Mouse (Mus musculus): ENCODE results near the gene Hfe. TPM values are rescaled to one million over a fixed set of nuclear protein-coding genes. Genes with fewer than 3 reads are reported as not detected.
A peak's percentile ranks its signal among the peaks of the same experiment; 100 is the strongest.

Hfe gene
- total and polyA plus RNA-seq, 3 experiments: 0.08 to 1.0 (median 0.39) TPM

- Histone ChIP-seq H3K4me1 (ENCODE audit: control insufficient read depth in 1 of 2, insufficient read depth in 2 of 2) (peaks cover 3 to 44% of the 10 kb centered on the region in 2 experiments; a peak in 3 of 4 replicates), H3K27ac (ENCODE audit: insufficient read depth, low read depth) (peak overlapping the region; percentile 86), H3K27me3 (replicated peaks) (no peaks in the 10 kb centered on the region), H3K9me3 (replicated peaks; ENCODE audit: low read length) (no peaks in the 10 kb centered on the region), H3K9ac (ENCODE audit: insufficient read depth, low read depth) (peak overlapping the region; percentile 90), H3K4me2 (ENCODE audit: insufficient read depth, low read depth, poor library complexity, severe bottlenecking) (peak overlapping the region; percentile 98), H3K4me3 (replicated peaks in 1 of 3; ENCODE audit: low read depth in 2 of 3, low read length in 2 of 3, poor library complexity in 1 of 3) (peak overlapping the region; percentile 1 to 51 (median 35)), H3K79me2 (replicated peaks; ENCODE audit: control insufficient read depth, extremely low read depth, insufficient read depth, poor library complexity, severe bottlenecking) (no peaks in the 10 kb centered on the region), H3K36me3 (replicated peaks in 1 of 2; ENCODE audit: control insufficient read depth in 1 of 2, insufficient read depth in 1 of 2, low read length in 1 of 2) (no peaks in the 10 kb centered on the region)
- in situ Hi-C loops (cut with MboI; ENCODE audit: low pct_ligation_motif_present, low pct_unique_long_range_greater_than_20kb, low sequenced_read_pairs) (loop anchor here (25.0 kb wide), 1 partner anchor 1720 kb away; the partner anchor contains the start of genes Hist1h2ag, Hist1h2ah, Hist1h2bj and Hist1h2bk), dilution Hi-C loops (cut with MboI; ENCODE audit: extremely low pct_ligation_motif_present, extremely low pct_unique_long_range_greater_than_20kb, low sequenced_read_pairs) (no loop called here)
- no peak for DNase-seq (ENCODE audit: extremely low read depth)
- TF ChIP-seq TCF12 (IDR thresholded peaks at IDR 0.05; ENCODE audit: low read depth, low read length) (peak; percentile 24; the same call in 1 of the 2 replicates), NRF1 (IDR thresholded peaks at IDR 0.05; ENCODE audit: low read depth, low read length) (0 out of 2 replicates have a peak, but pooled peaks have one; percentile 13), TBP (conservative IDR thresholded peaks at IDR 0.05; ENCODE audit: low read depth, low read length) (no peak), ZNF384 (IDR thresholded peaks at IDR 0.05; ENCODE audit: low read depth, low read length) (no peak), MXI1 (IDR thresholded peaks at IDR 0.05; ENCODE audit: low read depth, low read length) (no peak; the same call in 1 of the 2 replicates), RAD21 (IDR thresholded peaks at IDR 0.05; ENCODE audit: low read depth, low read length) (no peak), JUND (conservative IDR thresholded peaks at IDR 0.05; ENCODE audit: low read depth, low read length) (no peak), E2F4 (IDR thresholded peaks at IDR 0.05; ENCODE audit: insufficient replicate concordance, low read depth, low read length) (no peak), BHLHE40 (IDR thresholded peaks at IDR 0.05; ENCODE audit: low read depth, low read length) (peak; percentile 37; the same call in 1 of the 2 replicates), USF1 (IDR thresholded peaks at IDR 0.05; ENCODE audit: low read depth, low read length) (no peak), MYC (IDR thresholded peaks at IDR 0.05; ENCODE audit: low read depth, low read length) (no peak), PAX5 (IDR thresholded peaks at IDR 0.05; ENCODE audit: low read length) (no peak), JUN (IDR thresholded peaks at IDR 0.05; ENCODE audit: insufficient read depth, low read depth, low read length) (no peak), UBTF (IDR thresholded peaks at IDR 0.05; ENCODE audit: low read depth, low read length) (peak; percentile 93), EP300 (IDR thresholded peaks at IDR 0.05; ENCODE audit: low read length) (no peak), POLR2AphosphoS2 (IDR thresholded peaks at IDR 0.05; ENCODE audit: low read depth, low read length) (peak; percentile 100), ZMIZ1 (IDR thresholded peaks at IDR 0.05; ENCODE audit: low read depth, low read length) (peak; percentile 100), MAX (IDR thresholded peaks at IDR 0.05; ENCODE audit: low read length) (no peak), GABPA (IDR thresholded peaks at IDR 0.05; ENCODE audit: insufficient replicate concordance, low read depth, low read length) (no peak), ETS1 (conservative IDR thresholded peaks at IDR 0.05; ENCODE audit: low read depth, low read length) (0 out of 2 replicates have a peak, but pooled peaks have one; percentile 19), NELFE (IDR thresholded peaks at IDR 0.05; ENCODE audit: low read depth, low read length) (peak; percentile 95), MAFK (IDR thresholded peaks at IDR 0.05; ENCODE audit: insufficient replicate concordance, low read length) (no peak), CHD2 (IDR thresholded peaks at IDR 0.05; ENCODE audit: low read length) (peak; percentile 89), CTCF (conservative IDR thresholded peaks at IDR 0.05 in 1 of 2, IDR thresholded peaks at IDR 0.05 in 1 of 2; ENCODE audit: low read depth in 2 of 2, low read length in 2 of 2) (no peak), ELF1 (IDR thresholded peaks at IDR 0.05; ENCODE audit: low read depth, low read length) (no peak), RCOR1 (conservative IDR thresholded peaks at IDR 0.05; ENCODE audit: low read depth, low read length) (peak; percentile 43), SIN3A (IDR thresholded peaks at IDR 0.05; ENCODE audit: low read length) (peak; percentile 76; the same call in 1 of the 2 replicates), IRF4 (IDR thresholded peaks at IDR 0.05; ENCODE audit: low read depth, low read length) (peak; percentile 4; the same call in 1 of the 2 replicates), ZKSCAN1 (IDR thresholded peaks at IDR 0.05; ENCODE audit: borderline replicate concordance, low read depth, low read length) (no peak), MAZ (IDR thresholded peaks at IDR 0.05; ENCODE audit: low read depth, low read length) (peak; percentile 54; the same call in 1 of the 2 replicates), SMC3 (IDR thresholded peaks at IDR 0.05; ENCODE audit: low read depth, low read length) (no peak), CHD1 (IDR thresholded peaks at IDR 0.05; ENCODE audit: low read depth, low read length) (peak; percentile 92; the same call in 1 of the 2 replicates), HCFC1 (IDR thresholded peaks at IDR 0.05; ENCODE audit: low read depth, low read length) (no peak), KAT2A (IDR thresholded peaks at IDR 0.05; ENCODE audit: insufficient replicate concordance, low read length) (no peak), POLR2A (IDR thresholded peaks at IDR 0.05; ENCODE audit: low read depth, low read length) (peak; percentile 98), ZC3H11A (IDR thresholded peaks at IDR 0.05; ENCODE audit: low read depth, low read length) (no peak), USF2 (conservative IDR thresholded peaks at IDR 0.05; ENCODE audit: low read depth, low read length) (no peak), MEF2A (IDR thresholded peaks at IDR 0.05; ENCODE audit: borderline replicate concordance, low read depth, low read length) (peak; percentile 11; the same call in 1 of the 2 replicates)
These were observed 46.6 kb upstream of the Hfe start for GRCm38 (mm10) chr13:23757211-23757773.

All from CH12.LX (cell line).